Mouse (Mus musculus): ENCODE measurements around the gene AU040320.

AU040320 gene

GRCm38 (mm10) chr4:126750046-126750683 lies 3.2 kb upstream of the AU040320 start:
- DNase-seq (ENCODE audit: low read depth), result no peak

- DNase-seq (ENCODE audit: low read depth), result no peak
Observed at GRCm38 (mm10) chr4:126750863-126751555, 2.3 kb upstream of the AU040320 start.

- DNase-seq (ENCODE audit: low read depth), result no peak
Observed at GRCm38 (mm10) chr4:126751556-126752023, 1.8 kb upstream of the AU040320 start.

GRCm38 (mm10) chr4:126752024-126752607 lies 1.2 kb upstream of the AU040320 start:
- DNase-seq (ENCODE audit: low read depth), result no peak

GRCm38 (mm10) chr4:126752608-126753141 lies 669 bp upstream of the AU040320 start:
- DNase-seq (ENCODE audit: low read depth), result no peak

- DNase-seq (ENCODE audit: low read depth), result no peak
Observed at GRCm38 (mm10) chr4:126754231-126754611, 877 bp downstream of the AU040320 start.

- DNase-seq (ENCODE audit: low read depth), result no peak
Observed at GRCm38 (mm10) chr4:126754736-126755374, 1.5 kb downstream of the AU040320 start.

- no peak for DNase-seq (ENCODE audit: low read depth)
Observed at GRCm38 (mm10) chr4:126756766-126757165, 3.4 kb downstream of the AU040320 start.

- DNase-seq (ENCODE audit: low read depth), result no peak
Observed at GRCm38 (mm10) chr4:126758299-126758698, 5.0 kb downstream of the AU040320 start.

- DNase-seq (ENCODE audit: low read depth), result no peak
Observed at GRCm38 (mm10) chr4:126759435-126759834, 6.1 kb downstream of the AU040320 start.

- no peak for DNase-seq (ENCODE audit: low read depth)
Observed at GRCm38 (mm10) chr4:126762586-126763359, 9.4 kb downstream of the AU040320 start.

- DNase-seq (ENCODE audit: low read depth), result no peak
Observed at GRCm38 (mm10) chr4:126763483-126763882, 10.1 kb downstream of the AU040320 start.

- no peak for DNase-seq (ENCODE audit: low read depth)
Observed at GRCm38 (mm10) chr4:126769800-126770563, 16.6 kb downstream of the AU040320 start.

- DNase-seq (ENCODE audit: low read depth), result no peak
Observed at GRCm38 (mm10) chr4:126770831-126771230, 17.5 kb downstream of the AU040320 start.

GRCm38 (mm10) chr4:126773871-126774270 lies 20.5 kb downstream of the AU040320 start:
- DNase-seq (ENCODE audit: low read depth), result no peak

GRCm38 (mm10) chr4:126775182-126775581 lies 21.8 kb downstream of the AU040320 start:
- DNase-seq (ENCODE audit: low read depth), result no peak

- no peak for DNase-seq (ENCODE audit: low read depth)
Observed at GRCm38 (mm10) chr4:126779148-126779581, 25.8 kb downstream of the AU040320 start.

- no peak for DNase-seq (ENCODE audit: low read depth)
Observed at GRCm38 (mm10) chr4:126779826-126780775, 26.8 kb downstream of the AU040320 start.

- DNase-seq (ENCODE audit: low read depth), result no peak
Observed at GRCm38 (mm10) chr4:126781871-126782270, 28.5 kb downstream of the AU040320 start.

- DNase-seq (ENCODE audit: low read depth), result no peak
Observed at GRCm38 (mm10) chr4:126782512-126782911, 29.2 kb downstream of the AU040320 start.

All from naive thymus-derived CD4-positive, alpha-beta T cell, adult 2 months (primary cell).